ENCODE assay signal across 14 mouse cellular contexts in genomic region chr7:43525313-43525712, GRCm38 (mm10). TPM values are rescaled to one million over a fixed set of nuclear protein-coding genes. Genes with fewer than 3 reads are reported as not detected.
DNase-seq lines count a peak whose midpoint lies in the region; ATAC-seq and TF ChIP-seq lines count a peak whose summit lies in the region.
"Had no signal": no experiment of that assay in that cellular context is flagged by ENCODE, and none has a peak within 500 bp of the region (broad histone marks: within the 10 kb centered on the region; RNA-seq: fewer than 3 reads in every experiment).

No protein-coding gene starts in this region.

- no peaks in the 10 kb centered on the region for H3K9me3 ChIP-seq in kidney, postnatal 0 days (replicated peaks; ENCODE audit: low read length)
- no peaks in the 10 kb centered on the region for H3K9me3 ChIP-seq in E14TG2a.4 (ENCODE audit: low read length)
- no peaks in the 10 kb centered on the region for H3K9me3 ChIP-seq in midbrain, embryonic 10.5 days (replicated peaks)
- H3K9me3 ChIP-seq: heart, embryonic 15.5 days; limb, embryonic 13.5 days had no signal

- no peak overlapping the region for H3K4me3 ChIP-seq in kidney, postnatal 0 days (replicated peaks; ENCODE audit: low read depth, low read length)
- H3K4me3 ChIP-seq in E14TG2a.4 (replicated peaks; ENCODE audit: low read length), result no peak overlapping the region
- H3K4me3 ChIP-seq in midbrain, embryonic 10.5 days, result no peak overlapping the region
- H3K4me3 ChIP-seq: heart, embryonic 15.5 days; limb, embryonic 13.5 days had no signal

- DNase-seq in kidney, postnatal 0 days (ENCODE audit: low spot score), result no peak
- no peak for DNase-seq in kidney, postnatal 14 days
- DNase-seq in A20 (ENCODE audit: low read depth, low spot score), result peak; percentile 48
- DNase-seq in urinary bladder, postnatal 36 days (ENCODE audit: low spot score in 2 of 2), result no peak
- DNase-seq in midbrain, embryonic 10.5 days (ENCODE audit: low spot score), result no peak
- DNase-seq: right cerebral cortex, adult 18-20 months had no signal

- no peak overlapping the region for H3K27ac ChIP-seq in kidney, postnatal 0 days
- no peak overlapping the region for H3K27ac ChIP-seq in midbrain, embryonic 10.5 days (replicated peaks)
- H3K27ac ChIP-seq: heart, embryonic 15.5 days; hindbrain, postnatal 0 days; limb, embryonic 13.5 days had no signal

- TF ChIP-seq CTCF in kidney, postnatal 0 days (IDR thresholded peaks at IDR 0.05; ENCODE audit: low read depth), result peak; percentile 34; the same call in 1 of the 2 replicates
- TF ChIP-seq CTCF in E14TG2a.4 (conservative IDR thresholded peaks at IDR 0.05; ENCODE audit: low read length), result peak; percentile 9; the same call in 1 of the 2 replicates

- ATAC-seq in kidney, postnatal 0 days (replicated peaks; ENCODE audit: low FRiP score, low read depth), result no peak
- peak; percentile 47; the same call in 1 of the 2 replicates for ATAC-seq in granulocyte monocyte progenitor cell, adult 5-6 weeks (replicated peaks; ENCODE audit: poor library complexity, severe bottlenecking)
- ATAC-seq: hindbrain, postnatal 0 days had no signal

- H3K9ac ChIP-seq in kidney, postnatal 0 days (ENCODE audit: low read depth, low read length), result no peak overlapping the region
- H3K9ac ChIP-seq: heart, embryonic 15.5 days; limb, embryonic 13.5 days had no signal

- H3K36me3 ChIP-seq in kidney, postnatal 0 days (ENCODE audit: insufficient read depth, low read length), result no peaks in the 10 kb centered on the region
- H3K36me3 ChIP-seq in E14TG2a.4 (ENCODE audit: insufficient read depth, low read length), result no peaks in the 10 kb centered on the region
- no peaks in the 10 kb centered on the region for H3K36me3 ChIP-seq in midbrain, embryonic 10.5 days
- H3K36me3 ChIP-seq: heart, embryonic 15.5 days; limb, embryonic 13.5 days had no signal

- 52% methylated on average over 3 of the region's 3 CpGs for WGBS in kidney, postnatal 0 days
- WGBS in midbrain, embryonic 10.5 days, result 61% methylated on average over 3 of the region's 3 CpGs

- H3K4me2 ChIP-seq in kidney, postnatal 0 days (ENCODE audit: low read length), result no peak overlapping the region
- H3K4me2 ChIP-seq: heart, embryonic 15.5 days; limb, embryonic 13.5 days had no signal

- no peaks in the 10 kb centered on the region for H3K27me3 ChIP-seq in kidney, postnatal 0 days (ENCODE audit: insufficient read depth, low read length)
- H3K27me3 ChIP-seq in E14TG2a.4 (ENCODE audit: insufficient read depth, low read length), result no peaks in the 10 kb centered on the region; the same call in 1 of the 2 replicates
- no peaks in the 10 kb centered on the region for H3K27me3 ChIP-seq in midbrain, embryonic 10.5 days (ENCODE audit: low read depth, poor library complexity, severe bottlenecking)
- H3K27me3 ChIP-seq: heart, embryonic 15.5 days; limb, embryonic 13.5 days had no signal

- no peaks in the 10 kb centered on the region for H3K4me1 ChIP-seq in kidney, postnatal 0 days (replicated peaks; ENCODE audit: insufficient read depth, low read length)
- 0 out of 2 replicates have a peak, but pooled peaks cover 3% of the 10 kb centered on the region for H3K4me1 ChIP-seq in E14TG2a.4 (replicated peaks; ENCODE audit: low read depth, low read length)
- H3K4me1 ChIP-seq in midbrain, embryonic 10.5 days, result no peaks in the 10 kb centered on the region
- H3K4me1 ChIP-seq: heart, embryonic 15.5 days; limb, embryonic 13.5 days had no signal

RNA-seq across cellular contexts. Expression of gene Cd33, which starts 18.9 kb away (rescaled TPM):
- polyA plus RNA-seq in kidney, postnatal 0 days (2015; fragmentation: Nextera tagmentation; extraction: Ambion mirVana), result 0.75 and 1.2 TPM in 2 replicates
- 4.0 and 5.7 TPM in 2 replicates for total RNA-seq in granulocyte monocyte progenitor cell, adult 5-6 weeks (2014; fragmentation: Nextera tagmentation)
- 2.9 and 4.1 TPM in 2 replicates for total RNA-seq in granulocyte monocyte progenitor cell, adult 5-6 weeks (2017)
- polyA plus RNA-seq in midbrain, embryonic 10.5 days (2016; fragmentation: Nextera tagmentation; extraction: Ambion mirVana), result 0.83 and 1.0 TPM in 2 replicates

RNA-seq across cellular contexts. Expression of gene 4931406B18Rik, which starts 19.6 kb away (rescaled TPM):
- not detected in 2 replicates for polyA plus RNA-seq in kidney, postnatal 0 days (2015; fragmentation: Nextera tagmentation; extraction: Ambion mirVana)
- total RNA-seq in granulocyte monocyte progenitor cell, adult 5-6 weeks (2014; fragmentation: Nextera tagmentation), result not detected in 2 replicates
- total RNA-seq in granulocyte monocyte progenitor cell, adult 5-6 weeks (2017), result not detected in 2 replicates
- not detected in 2 replicates for polyA plus RNA-seq in midbrain, embryonic 10.5 days (2016; fragmentation: Nextera tagmentation; extraction: Ambion mirVana)
- total RNA-seq: layer of hippocampus, postnatal 10 days had no signal
- polyA plus RNA-seq: cortical plate, adult 2 months; heart, embryonic 15.5 days; hindbrain, postnatal 0 days; limb, embryonic 13.5 days; neural tube, embryonic 11.5 days had no signal

RNA-seq across cellular contexts. Expression of gene Iglon5, which starts 35.4 kb away (rescaled TPM):
- 0.25 and 0.29 TPM in 2 replicates for polyA plus RNA-seq in kidney, postnatal 0 days (2015; fragmentation: Nextera tagmentation; extraction: Ambion mirVana)
- not detected in 2 replicates for total RNA-seq in granulocyte monocyte progenitor cell, adult 5-6 weeks (2014; fragmentation: Nextera tagmentation)
- not detected in 2 replicates for total RNA-seq in granulocyte monocyte progenitor cell, adult 5-6 weeks (2017)
- 0.70 and 2.0 TPM in 2 replicates for polyA plus RNA-seq in midbrain, embryonic 10.5 days (2016; fragmentation: Nextera tagmentation; extraction: Ambion mirVana)
- polyA plus RNA-seq: heart, embryonic 15.5 days had no signal

RNA-seq across cellular contexts. Expression of gene Zfp658, which starts 36.7 kb away (rescaled TPM):
- 1.8 and 2.1 TPM in 2 replicates for polyA plus RNA-seq in kidney, postnatal 0 days (2015; fragmentation: Nextera tagmentation; extraction: Ambion mirVana)
- total RNA-seq in granulocyte monocyte progenitor cell, adult 5-6 weeks (2014; fragmentation: Nextera tagmentation), result 1.7 and 1.9 TPM in 2 replicates
- total RNA-seq in granulocyte monocyte progenitor cell, adult 5-6 weeks (2017), result 0.98 and 1.5 TPM in 2 replicates
- 4.7 and 5.9 TPM in 2 replicates for polyA plus RNA-seq in midbrain, embryonic 10.5 days (2016; fragmentation: Nextera tagmentation; extraction: Ambion mirVana)

RNA-seq across cellular contexts. Expression of gene Zfp719, which starts 54.1 kb away (rescaled TPM):
- polyA plus RNA-seq in kidney, postnatal 0 days (2015; fragmentation: Nextera tagmentation; extraction: Ambion mirVana), result 7.8 and 9.3 TPM in 2 replicates
- total RNA-seq in granulocyte monocyte progenitor cell, adult 5-6 weeks (2014; fragmentation: Nextera tagmentation), result 9.9 and 19.2 TPM in 2 replicates
- total RNA-seq in granulocyte monocyte progenitor cell, adult 5-6 weeks (2017), result 7.8 and 10.8 TPM in 2 replicates
- 14.6 and 16.6 TPM in 2 replicates for polyA plus RNA-seq in midbrain, embryonic 10.5 days (2016; fragmentation: Nextera tagmentation; extraction: Ambion mirVana)
